Comparison of ENCODE assay signal across 7 mouse cellular contexts in genomic region chr15:103339166-103339960, GRCm38 (mm10). TPM values are rescaled to one million over a fixed set of nuclear protein-coding genes. Genes with fewer than 3 reads are reported as not detected.
DNase-seq lines count a peak whose midpoint lies in the region; ATAC-seq lines count a peak whose summit lies in the region.

No protein-coding gene starts in this region.

- peaks cover 19% of the 10 kb centered on the region for H3K4me1 ChIP-seq in neural tube, embryonic 11.5 days (ENCODE audit: control insufficient read depth, insufficient read depth, low read length)
- peaks cover 74% of the 10 kb centered on the region for H3K4me1 ChIP-seq in embryonic facial prominence, embryonic 15.5 days
- H3K4me1 ChIP-seq in intestine, embryonic 15.5 days (replicated peaks) = peaks cover 13% of the 10 kb centered on the region
- H3K4me1 ChIP-seq in midbrain, embryonic 16.5 days (ENCODE audit: control insufficient read depth, insufficient read depth, low read length) = peaks cover 28% of the 10 kb centered on the region

- peak; percentile 38; the same call in 1 of the 2 replicates for ATAC-seq in neural tube, embryonic 11.5 days (ENCODE audit: insufficient read depth, low FRiP score, low TSS enrichment)
- 0 out of 2 replicates have a peak, but pooled peaks have one; percentile 20 for ATAC-seq in embryonic facial prominence, embryonic 15.5 days (ENCODE audit: insufficient number of reproducible peaks, low FRiP score, low TSS enrichment, low read depth)
- ATAC-seq in intestine, embryonic 15.5 days = peak; percentile 19; the same call in 1 of the 2 replicates
- peak; percentile 46 for ATAC-seq in midbrain, embryonic 16.5 days

- peak overlapping the region; percentile 53 for H3K4me3 ChIP-seq in neural tube, embryonic 11.5 days (ENCODE audit: low read depth, low read length)
- H3K4me3 ChIP-seq in embryonic facial prominence, embryonic 15.5 days (replicated peaks) = peak overlapping the region; percentile 57
- H3K4me3 ChIP-seq in intestine, embryonic 15.5 days (replicated peaks) = peak overlapping the region; percentile 58
- H3K4me3 ChIP-seq in midbrain, embryonic 16.5 days (ENCODE audit: low read depth, low read length) = peak overlapping the region; percentile 65

- peak overlapping the region; percentile 55 for H3K9ac ChIP-seq in neural tube, embryonic 11.5 days (ENCODE audit: low read length)
- H3K9ac ChIP-seq in embryonic facial prominence, embryonic 15.5 days = peak overlapping the region; percentile 24
- H3K9ac ChIP-seq in intestine, embryonic 15.5 days = peak overlapping the region; percentile 47
- peak overlapping the region; percentile 81 for H3K9ac ChIP-seq in midbrain, embryonic 16.5 days (ENCODE audit: low read depth, low read length)

- 4% methylated on average over 29 of the region's 31 CpGs for WGBS in neural tube, embryonic 11.5 days
- WGBS in embryonic facial prominence, embryonic 15.5 days = 5% methylated on average over 30 of the region's 31 CpGs
- WGBS in intestine, embryonic 15.5 days = 6% methylated on average over 28 of the region's 31 CpGs
- WGBS in midbrain, embryonic 16.5 days = 6% methylated on average over 28 of the region's 31 CpGs

- DNase-seq in neural tube, embryonic 11.5 days (ENCODE audit: low spot score) = no peak
- DNase-seq in neural tube, embryonic 10.5 days (ENCODE audit: extremely low spot score, low spot score) = no peak
- DNase-seq in urinary bladder, postnatal 4 days (ENCODE audit: low spot score in 2 of 2) = no peak
- DNase-seq in layer of hippocampus, adult 9-11 months = no peak

- no peak overlapping the region for H3K27ac ChIP-seq in neural tube, embryonic 11.5 days (ENCODE audit: low read depth, low read length)
- peak overlapping the region; percentile 60; the same call in 1 of the 2 replicates for H3K27ac ChIP-seq in embryonic facial prominence, embryonic 15.5 days (replicated peaks)
- H3K27ac ChIP-seq in intestine, embryonic 15.5 days = no peak overlapping the region
- peak overlapping the region; percentile 39; the same call in 1 of the 2 replicates for H3K27ac ChIP-seq in midbrain, embryonic 16.5 days (ENCODE audit: low read length)

- H3K27me3 ChIP-seq in neural tube, embryonic 11.5 days (ENCODE audit: control insufficient read depth, insufficient read depth, low read length) = peaks cover 20% of the 10 kb centered on the region
- H3K27me3 ChIP-seq in embryonic facial prominence, embryonic 15.5 days = peaks cover 14% of the 10 kb centered on the region; the same call in 1 of the 2 replicates
- peaks cover 41% of the 10 kb centered on the region for H3K27me3 ChIP-seq in intestine, embryonic 15.5 days (replicated peaks)
- no peaks in the 10 kb centered on the region for H3K27me3 ChIP-seq in midbrain, embryonic 16.5 days (ENCODE audit: control insufficient read depth, insufficient read depth, low read depth, low read length)

- H3K9me3 ChIP-seq in neural tube, embryonic 11.5 days (ENCODE audit: control insufficient read depth, low read length) = no peaks in the 10 kb centered on the region
- H3K9me3 ChIP-seq in embryonic facial prominence, embryonic 15.5 days (replicated peaks) = no peaks in the 10 kb centered on the region
- no peaks in the 10 kb centered on the region for H3K9me3 ChIP-seq in intestine, embryonic 15.5 days
- no peaks in the 10 kb centered on the region for H3K9me3 ChIP-seq in midbrain, embryonic 16.5 days (replicated peaks; ENCODE audit: control insufficient read depth, low read length, poor library complexity, severe bottlenecking)

- H3K4me2 ChIP-seq in neural tube, embryonic 11.5 days (ENCODE audit: low read depth) = peak overlapping the region; percentile 94
- peak overlapping the region; percentile 79 for H3K4me2 ChIP-seq in embryonic facial prominence, embryonic 15.5 days (replicated peaks)
- peak overlapping the region; percentile 93 for H3K4me2 ChIP-seq in intestine, embryonic 15.5 days (replicated peaks)
- H3K4me2 ChIP-seq in midbrain, embryonic 16.5 days (ENCODE audit: low read length) = peak overlapping the region; percentile 78

- H3K36me3 ChIP-seq in neural tube, embryonic 11.5 days (ENCODE audit: control insufficient read depth, insufficient read depth, low read length) = no peaks in the 10 kb centered on the region; the same call in 1 of the 2 replicates
- peaks cover 7% of the 10 kb centered on the region for H3K36me3 ChIP-seq in embryonic facial prominence, embryonic 15.5 days
- peaks cover 2% of the 10 kb centered on the region; the same call in 1 of the 2 replicates for H3K36me3 ChIP-seq in intestine, embryonic 15.5 days
- H3K36me3 ChIP-seq in midbrain, embryonic 16.5 days (ENCODE audit: control insufficient read depth, insufficient read depth, low read length) = no peaks in the 10 kb centered on the region

RNA-seq across cellular contexts. Expression of gene Zfp385a, which starts 0.5 kb away (rescaled TPM):
- polyA plus RNA-seq in neural tube, embryonic 11.5 days (2014; fragmentation: Nextera tagmentation; extraction: Ambion mirVana) = 26.1 and 27.5 TPM in 2 replicates
- polyA plus RNA-seq in embryonic facial prominence, embryonic 15.5 days (2015; fragmentation: Nextera tagmentation; extraction: Ambion mirVana) = 16.1 and 18.9 TPM in 2 replicates
- polyA plus RNA-seq in intestine, embryonic 15.5 days (2015; fragmentation: Nextera tagmentation; extraction: Ambion mirVana) = 5.6 TPM in 2 replicates
- polyA plus RNA-seq in midbrain, embryonic 16.5 days (2015; fragmentation: Nextera tagmentation; extraction: Ambion mirVana) = 20.1 and 22.7 TPM in 2 replicates

RNA-seq across cellular contexts. Expression of gene Itga5, which starts 27.2 kb away (rescaled TPM):
- 21.0 and 21.3 TPM in 2 replicates for polyA plus RNA-seq in neural tube, embryonic 11.5 days (2014; fragmentation: Nextera tagmentation; extraction: Ambion mirVana)
- polyA plus RNA-seq in embryonic facial prominence, embryonic 15.5 days (2015; fragmentation: Nextera tagmentation; extraction: Ambion mirVana) = 51.2 and 52.2 TPM in 2 replicates
- 44.8 and 45.5 TPM in 2 replicates for polyA plus RNA-seq in intestine, embryonic 15.5 days (2015; fragmentation: Nextera tagmentation; extraction: Ambion mirVana)
- 5.8 and 7.4 TPM in 2 replicates for polyA plus RNA-seq in midbrain, embryonic 16.5 days (2015; fragmentation: Nextera tagmentation; extraction: Ambion mirVana)

RNA-seq across cellular contexts. Expression of gene Gpr84, which starts 29.0 kb away (rescaled TPM):
- 0.34 and 0.50 TPM in 2 replicates for polyA plus RNA-seq in neural tube, embryonic 11.5 days (2014; fragmentation: Nextera tagmentation; extraction: Ambion mirVana)
- polyA plus RNA-seq in embryonic facial prominence, embryonic 15.5 days (2015; fragmentation: Nextera tagmentation; extraction: Ambion mirVana) = 0.50 and 0.73 TPM in 2 replicates
- 0.20 and 0.29 TPM in 2 replicates for polyA plus RNA-seq in intestine, embryonic 15.5 days (2015; fragmentation: Nextera tagmentation; extraction: Ambion mirVana)
- 0.40 and 0.64 TPM in 2 replicates for polyA plus RNA-seq in midbrain, embryonic 16.5 days (2015; fragmentation: Nextera tagmentation; extraction: Ambion mirVana)

Comparison
In these comparisons a context has a peak if more than half of its experiments do, and no peak if none do; other contexts are left out.
1. H3K27ac ChIP-seq: peak in embryonic facial prominence, embryonic 15.5 days (single experiment) and midbrain, embryonic 16.5 days (single experiment); none in neural tube, embryonic 11.5 days (single experiment) and intestine, embryonic 15.5 days (single experiment).
2. H3K9ac ChIP-seq: peak in every context shown above with its lines; median percentile 81 in midbrain, embryonic 16.5 days; 55 in neural tube, embryonic 11.5 days; 47 in intestine, embryonic 15.5 days; 24 in embryonic facial prominence, embryonic 15.5 days.
3. Peak in every context shown above with its lines, with median percentiles within 50 percentile points of each other: ATAC-seq, H3K4me2 ChIP-seq and H3K4me3 ChIP-seq.